Mouse (Mus musculus): Measurements from ENCODE around the gene Homer2. TPM values are rescaled to one million over a fixed set of nuclear protein-coding genes. Genes with fewer than 3 reads are reported as not detected.

Homer2 gene
- polyA plus RNA-seq, 1 experiment, result 0.05 TPM

DNA sequence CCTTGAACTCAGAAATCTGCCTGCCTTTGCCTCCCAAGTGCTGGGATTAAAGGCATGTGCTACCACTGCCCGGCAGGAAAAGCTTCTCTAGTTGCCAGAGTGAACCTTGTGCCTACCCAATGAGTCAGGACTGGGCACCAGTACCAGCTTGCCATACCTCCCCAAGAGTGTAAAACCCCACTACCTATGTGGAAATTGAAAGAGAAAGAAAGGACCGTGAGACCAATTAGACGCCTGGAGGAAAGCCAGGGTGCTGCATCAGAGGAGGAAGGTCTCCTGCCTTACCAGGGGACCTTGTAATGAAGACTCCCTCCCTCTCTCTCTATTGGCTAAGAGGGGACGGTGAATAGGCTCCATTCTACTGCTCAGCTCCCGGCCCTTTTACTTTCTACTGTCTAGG lies 59.4 kb downstream of the Homer2 start:
- no peak for TF ChIP-seq MAX (IDR thresholded peaks at IDR 0.05)
- no peak for TF ChIP-seq MYOG (IDR thresholded peaks at IDR 0.05; ENCODE audit: control insufficient read depth, extremely low read depth, insufficient read length)
- TF ChIP-seq FOSL1 (IDR thresholded peaks at IDR 0.05; ENCODE audit: insufficient read depth, low read length, poor library complexity, severe bottlenecking), result no peak
- no peak for TF ChIP-seq MYOD1 (IDR thresholded peaks at IDR 0.05; ENCODE audit: control insufficient read depth, insufficient read length, low read depth)
- no peak for TF ChIP-seq CTCF (IDR thresholded peaks at IDR 0.05; ENCODE audit: control insufficient read depth, insufficient read depth, insufficient read length)
- no peak for TF ChIP-seq CEBPB (IDR thresholded peaks at IDR 0.05; ENCODE audit: low read depth)
- no peak for TF ChIP-seq USF1 (IDR thresholded peaks at IDR 0.05; ENCODE audit: low read depth)
- Histone ChIP-seq H3K27me3 (ENCODE audit: control insufficient read depth, insufficient read depth, insufficient read length) (peaks cover 23% of the 10 kb centered on the region), H3ac (ENCODE audit: control insufficient read depth, insufficient read length, low read depth) (no peak overlapping the region), H3K4me3 (ENCODE audit: insufficient read depth, poor library complexity, severe bottlenecking) (no peak overlapping the region), H3K79me3 (ENCODE audit: low read depth) (no peaks in the 10 kb centered on the region), H3K36me3 (ENCODE audit: control insufficient read depth, insufficient read depth) (no peaks in the 10 kb centered on the region), H3K79me2 (ENCODE audit: control insufficient read depth, insufficient read depth) (no peaks in the 10 kb centered on the region)

DNA sequence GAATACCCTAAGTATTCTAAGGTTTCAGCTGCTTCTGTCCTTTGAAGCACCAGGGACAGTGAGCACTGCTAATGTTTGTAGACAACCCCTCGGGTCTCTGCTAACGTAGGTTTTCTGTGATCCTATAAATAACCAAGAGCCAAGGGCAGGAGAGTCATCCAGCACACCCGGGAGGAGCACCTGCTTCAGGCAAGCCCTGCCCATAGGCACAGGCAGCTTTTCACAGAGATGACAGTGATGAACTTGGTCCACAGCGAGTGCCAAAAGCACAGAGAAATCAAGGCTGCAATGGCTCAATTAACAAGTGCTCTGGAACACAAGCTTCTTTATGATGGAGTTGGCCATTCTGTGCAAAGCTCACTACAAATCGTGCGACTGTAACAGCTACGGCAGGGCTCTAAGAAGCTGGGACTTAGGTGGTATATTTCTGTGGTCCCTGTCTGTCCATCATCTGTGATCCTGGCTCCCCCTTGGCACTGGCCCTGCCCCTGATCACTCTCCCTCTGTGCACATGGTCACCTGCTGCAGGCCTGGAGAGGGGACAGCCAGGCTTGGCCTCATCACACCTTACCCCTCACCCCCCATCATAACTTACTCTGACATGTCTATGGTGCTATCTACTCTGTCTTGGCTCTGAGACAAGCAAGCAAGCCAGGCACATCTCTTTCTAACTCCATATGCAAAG lies 62.6 kb downstream of the Homer2 start:
- no peaks in the 10 kb centered on the region for H3K79me2 ChIP-seq (ENCODE audit: control insufficient read depth, insufficient read depth)
- no peak for TF ChIP-seq CTCF (IDR thresholded peaks at IDR 0.05; ENCODE audit: control insufficient read depth, insufficient read depth, insufficient read length)
- TF ChIP-seq FOSL1 (IDR thresholded peaks at IDR 0.05; ENCODE audit: insufficient read depth, low read length, poor library complexity, severe bottlenecking), result no peak
- TF ChIP-seq MYOG (IDR thresholded peaks at IDR 0.05; ENCODE audit: control insufficient read depth, extremely low read depth, insufficient read length), result no peak
- no peak for TF ChIP-seq CEBPB (IDR thresholded peaks at IDR 0.05; ENCODE audit: low read depth)
- TF ChIP-seq USF1 (IDR thresholded peaks at IDR 0.05; ENCODE audit: low read depth), result no peak
- TF ChIP-seq MAX (IDR thresholded peaks at IDR 0.05), result no peak
- H3K36me3 ChIP-seq (ENCODE audit: control insufficient read depth, insufficient read depth), result no peaks in the 10 kb centered on the region
- H3ac ChIP-seq (ENCODE audit: control insufficient read depth, insufficient read length, low read depth), result no peak overlapping the region
- no peaks in the 10 kb centered on the region for H3K79me3 ChIP-seq (ENCODE audit: low read depth)
- H3K4me3 ChIP-seq (ENCODE audit: insufficient read depth, poor library complexity, severe bottlenecking), result no peak overlapping the region
- H3K27me3 ChIP-seq (ENCODE audit: control insufficient read depth, insufficient read depth, insufficient read length), result peaks cover 35% of the 10 kb centered on the region

DNA sequence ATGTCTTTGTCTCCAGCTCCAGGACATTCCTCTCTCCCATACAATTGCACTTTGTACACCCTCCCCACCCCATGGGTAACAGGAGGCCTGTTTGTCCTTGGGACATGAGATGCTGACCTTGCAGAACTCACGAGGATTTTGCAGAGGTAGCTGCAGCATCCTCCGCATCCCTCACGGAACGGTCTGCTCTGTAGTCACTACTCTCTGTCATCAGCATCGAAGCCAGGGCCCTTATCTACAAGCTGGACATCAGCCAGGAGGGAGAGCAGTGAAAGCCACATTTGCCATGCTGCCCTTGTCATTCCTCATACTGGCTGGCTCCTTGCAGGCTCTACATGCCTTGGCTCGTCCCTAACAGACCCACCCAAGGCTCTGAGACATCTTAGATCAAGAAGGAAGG lies 66.2 kb downstream of the Homer2 start:
- Histone ChIP-seq H3ac (ENCODE audit: control insufficient read depth, insufficient read length, low read depth) (no peak overlapping the region), H3K27me3 (ENCODE audit: control insufficient read depth, insufficient read depth, insufficient read length) (peaks cover 25% of the 10 kb centered on the region), H3K79me3 (ENCODE audit: low read depth) (no peaks in the 10 kb centered on the region), H3K4me3 (ENCODE audit: insufficient read depth, poor library complexity, severe bottlenecking) (no peak overlapping the region), H3K79me2 (ENCODE audit: control insufficient read depth, insufficient read depth) (no peaks in the 10 kb centered on the region), H3K36me3 (ENCODE audit: control insufficient read depth, insufficient read depth) (no peaks in the 10 kb centered on the region)
- TF ChIP-seq CTCF (IDR thresholded peaks at IDR 0.05; ENCODE audit: control insufficient read depth, insufficient read depth, insufficient read length), result no peak
- TF ChIP-seq MAX (IDR thresholded peaks at IDR 0.05), result no peak
- no peak for TF ChIP-seq MYOD1 (IDR thresholded peaks at IDR 0.05; ENCODE audit: control insufficient read depth, insufficient read length, low read depth)
- no peak for TF ChIP-seq MYOG (IDR thresholded peaks at IDR 0.05; ENCODE audit: control insufficient read depth, extremely low read depth, insufficient read length)
- TF ChIP-seq USF1 (IDR thresholded peaks at IDR 0.05; ENCODE audit: low read depth), result no peak
- TF ChIP-seq CEBPB (IDR thresholded peaks at IDR 0.05; ENCODE audit: low read depth), result no peak
- TF ChIP-seq FOSL1 (IDR thresholded peaks at IDR 0.05; ENCODE audit: insufficient read depth, low read length, poor library complexity, severe bottlenecking), result no peak

DNA sequence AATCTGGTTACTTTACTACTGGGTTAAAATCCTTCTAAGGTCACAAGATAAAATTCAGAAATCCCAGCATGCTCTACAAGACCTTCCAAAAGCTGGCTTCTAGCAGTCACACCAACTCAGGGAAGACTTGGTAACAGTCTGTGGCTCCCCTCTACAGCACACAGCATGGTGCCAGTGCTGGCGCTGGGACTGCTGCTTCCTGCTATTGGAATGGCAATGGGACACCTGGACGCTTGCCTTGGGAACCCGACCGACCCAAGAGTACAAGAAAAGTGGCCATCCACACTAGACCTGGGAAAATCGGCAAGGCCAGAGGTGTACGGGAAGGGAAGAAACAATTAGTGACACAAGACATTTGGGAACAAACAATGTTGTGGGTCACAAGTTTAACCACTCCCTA lies 74.7 kb downstream of the Homer2 start:
- TF ChIP-seq FOSL1 (IDR thresholded peaks at IDR 0.05; ENCODE audit: insufficient read depth, low read length, poor library complexity, severe bottlenecking) (no peak), CTCF (IDR thresholded peaks at IDR 0.05; ENCODE audit: control insufficient read depth, insufficient read depth, insufficient read length) (no peak), CEBPB (IDR thresholded peaks at IDR 0.05; ENCODE audit: low read depth) (no peak), USF1 (IDR thresholded peaks at IDR 0.05; ENCODE audit: low read depth) (no peak), MYOG (IDR thresholded peaks at IDR 0.05; ENCODE audit: control insufficient read depth, extremely low read depth, insufficient read length) (no peak), MAX (IDR thresholded peaks at IDR 0.05) (no peak), MYOD1 (IDR thresholded peaks at IDR 0.05; ENCODE audit: control insufficient read depth, insufficient read length, low read depth) (no peak)
- Histone ChIP-seq H3K4me3 (ENCODE audit: insufficient read depth, poor library complexity, severe bottlenecking) (no peak overlapping the region), H3K27me3 (ENCODE audit: control insufficient read depth, insufficient read depth, insufficient read length) (peaks cover 3% of the 10 kb centered on the region), H3K36me3 (ENCODE audit: control insufficient read depth, insufficient read depth) (no peaks in the 10 kb centered on the region), H3K79me2 (ENCODE audit: control insufficient read depth, insufficient read depth) (no peaks in the 10 kb centered on the region), H3K79me3 (ENCODE audit: low read depth) (no peaks in the 10 kb centered on the region), H3ac (ENCODE audit: control insufficient read depth, insufficient read length, low read depth) (no peak overlapping the region)

DNA sequence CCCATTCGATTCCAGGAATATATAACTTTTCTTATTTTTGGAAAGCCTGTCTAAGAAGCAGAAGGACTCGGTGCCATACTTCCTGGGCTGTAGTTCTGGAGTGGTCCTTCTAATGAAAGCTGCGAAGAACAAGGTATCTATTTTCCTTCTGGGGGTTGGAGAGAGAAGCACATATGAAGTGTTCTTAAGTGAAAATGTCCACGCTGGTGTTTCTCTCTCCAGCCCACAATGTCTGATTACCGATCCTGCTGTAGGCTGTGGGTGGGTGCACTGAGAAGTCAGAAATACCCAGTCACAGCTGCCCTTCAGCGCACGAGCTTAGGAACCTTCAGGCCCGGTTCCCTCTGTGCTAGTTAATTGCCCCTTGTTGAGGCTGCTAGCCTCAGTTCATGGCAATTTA lies 76.1 kb downstream of the Homer2 start:
- Histone ChIP-seq H3K79me2 (ENCODE audit: control insufficient read depth, insufficient read depth) (no peaks in the 10 kb centered on the region), H3K79me3 (ENCODE audit: low read depth) (no peaks in the 10 kb centered on the region), H3K27me3 (ENCODE audit: control insufficient read depth, insufficient read depth, insufficient read length) (peaks cover 3% of the 10 kb centered on the region), H3K36me3 (ENCODE audit: control insufficient read depth, insufficient read depth) (no peaks in the 10 kb centered on the region), H3K4me3 (ENCODE audit: insufficient read depth, poor library complexity, severe bottlenecking) (no peak overlapping the region), H3ac (ENCODE audit: control insufficient read depth, insufficient read length, low read depth) (no peak overlapping the region)
- no peak for TF ChIP-seq MYOG (IDR thresholded peaks at IDR 0.05; ENCODE audit: control insufficient read depth, extremely low read depth, insufficient read length)
- TF ChIP-seq FOSL1 (IDR thresholded peaks at IDR 0.05; ENCODE audit: insufficient read depth, low read length, poor library complexity, severe bottlenecking), result no peak

DNA sequence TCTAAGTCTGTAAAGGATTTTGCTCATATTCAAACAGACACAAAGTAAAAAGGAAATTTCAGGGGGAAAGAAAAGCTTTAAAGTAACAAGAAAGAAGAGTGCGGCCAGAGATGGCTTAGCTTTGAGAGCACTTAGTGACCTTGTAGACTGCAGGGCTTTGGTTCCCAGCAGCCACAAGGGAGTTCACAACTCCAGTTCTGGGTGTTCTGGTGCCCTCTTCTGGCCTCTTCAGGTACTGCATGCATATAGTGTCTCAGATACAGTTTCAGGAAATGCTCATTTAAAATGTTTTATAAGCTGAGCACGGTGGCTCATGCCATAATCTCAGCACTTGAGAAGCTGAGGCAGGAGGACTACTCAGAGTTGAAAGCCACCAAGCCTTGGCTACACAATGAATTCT lies 80.9 kb downstream of the Homer2 start:
- H3K4me3 ChIP-seq (ENCODE audit: insufficient read depth, poor library complexity, severe bottlenecking), result no peak overlapping the region
- no peaks in the 10 kb centered on the region for H3K79me2 ChIP-seq (ENCODE audit: control insufficient read depth, insufficient read depth)
- no peaks in the 10 kb centered on the region for H3K79me3 ChIP-seq (ENCODE audit: low read depth)
- TF ChIP-seq USF1 (IDR thresholded peaks at IDR 0.05; ENCODE audit: low read depth), result no peak
- no peak for TF ChIP-seq MYOD1 (IDR thresholded peaks at IDR 0.05; ENCODE audit: control insufficient read depth, insufficient read length, low read depth)
- no peak for TF ChIP-seq CEBPB (IDR thresholded peaks at IDR 0.05; ENCODE audit: low read depth)
- no peak for TF ChIP-seq CTCF (IDR thresholded peaks at IDR 0.05; ENCODE audit: control insufficient read depth, insufficient read depth, insufficient read length)
- no peak for TF ChIP-seq FOSL1 (IDR thresholded peaks at IDR 0.05; ENCODE audit: insufficient read depth, low read length, poor library complexity, severe bottlenecking)
- TF ChIP-seq MAX (IDR thresholded peaks at IDR 0.05), result no peak
- TF ChIP-seq MYOG (IDR thresholded peaks at IDR 0.05; ENCODE audit: control insufficient read depth, extremely low read depth, insufficient read length), result no peak
- H3ac ChIP-seq (ENCODE audit: control insufficient read depth, insufficient read length, low read depth), result no peak overlapping the region
- H3K27me3 ChIP-seq (ENCODE audit: control insufficient read depth, insufficient read depth, insufficient read length), result no peaks in the 10 kb centered on the region
- no peaks in the 10 kb centered on the region for H3K36me3 ChIP-seq (ENCODE audit: control insufficient read depth, insufficient read depth)
